Mouse (Mus musculus) thymus, postnatal 25 days (tissue): ENCODE data around the gene Frmpd4.
A peak's percentile ranks its signal among the peaks of the same experiment; 100 is the strongest.

ENCODE experiments used
- DNase-seq: peaks from one replicate; pipeline ENCODE4 v3.0.0; 2022

The Frmpd4 gene

GRCm38 (mm10) chrX:167522528-167522927, 1054.5 kb downstream of the Frmpd4 start:
- no peak for DNase-seq

- no peak for DNase-seq
These were observed 1058.6 kb downstream of the Frmpd4 start for GRCm38 (mm10) chrX:167518440-167518839.

- DNase-seq, result peak; percentile 57
These were observed 1079.3 kb downstream of the Frmpd4 start for GRCm38 (mm10) chrX:167497780-167498179.

GRCm38 (mm10) chrX:167492265-167492664, 1084.8 kb downstream of the Frmpd4 start:
- no peak for DNase-seq

GRCm38 (mm10) chrX:167491589-167492207, 1085.3 kb downstream of the Frmpd4 start:
- no peak for DNase-seq

- no peak for DNase-seq
These were observed 1093.4 kb downstream of the Frmpd4 start for GRCm38 (mm10) chrX:167483409-167484177.

GRCm38 (mm10) chrX:167477636-167478035, 1099.4 kb downstream of the Frmpd4 start:
- no peak for DNase-seq

GRCm38 (mm10) chrX:167434883-167435282, 1142.1 kb downstream of the Frmpd4 start:
- DNase-seq, result no peak

- no peak for DNase-seq
These were observed 1143.1 kb downstream of the Frmpd4 start for GRCm38 (mm10) chrX:167433950-167434349.
